Mouse (Mus musculus) liver, embryonic 13.5 days (tissue): Measurements from ENCODE around the gene 4933411K16Rik. TPM values are rescaled to one million over a fixed set of nuclear protein-coding genes. Genes with fewer than 3 reads are reported as not detected.

Source experiments
- ATAC-seq: fragments of 200-750 bp; cut with Nextera tagmentation; 2 replicates; pipeline ENCODE4 v1.8.0; 2017; ENCODE audit warnings: low read depth, mild to moderate bottlenecking, moderate number of reproducible peaks, moderate library complexity
- DNase-seq: peaks from one replicate; pipeline ENCODE4 v3.0.0; 2022
- H3K27ac ChIP-seq: fragments of 300-500 bp; sonication (generic); 2 replicates; pipeline ENCODE4 v1.5.1; 2015; ENCODE audit warnings: moderate library complexity, mild to moderate bottlenecking, inconsistent platforms
- H3K27me3 ChIP-seq: fragments of 300-500 bp; sonication (generic); 2 replicates; pipeline ENCODE4 v1.6.1; 2015; ENCODE audit warnings: mild to moderate bottlenecking, inconsistent platforms
- H3K36me3 ChIP-seq: fragments of 300-500 bp; sonication (generic); 2 replicates; pipeline ENCODE4 v1.6.1; 2015; ENCODE audit warnings: mild to moderate bottlenecking, inconsistent platforms
- H3K4me1 ChIP-seq: fragments of 300-500 bp; sonication (generic); replicated peaks from 2 replicates; pipeline ENCODE4 v1.6.1; 2015; ENCODE audit warnings: inconsistent platforms
- H3K4me2 ChIP-seq: fragments of 300-500 bp; sonication (generic); 2 replicates; pipeline ENCODE4 v1.6.1; 2015; ENCODE audit warnings: inconsistent platforms, mild to moderate bottlenecking, moderate library complexity
- H3K4me3 ChIP-seq: fragments of 300-500 bp; sonication (generic); replicated peaks from 2 replicates; pipeline ENCODE4 v1.5.1; 2015; ENCODE audit warnings: mild to moderate bottlenecking, inconsistent platforms
- H3K9ac ChIP-seq: fragments of 300-500 bp; sonication (generic); 2 replicates; pipeline ENCODE4 v1.6.1; 2015; ENCODE audit warnings: mild to moderate bottlenecking, inconsistent platforms
- H3K9me3 ChIP-seq: fragments of 300-500 bp; sonication (generic); replicated peaks from 2 replicates; pipeline ENCODE4 v1.6.1; 2016; ENCODE audit warnings: inconsistent platforms
- WGBS: fragments of 180-500 bp; shearing (Covaris S2); methylation state at CpG from one replicate; pipeline ENCODE4 v1.1.7; 2015; ENCODE audit not compliant: insufficient replicate concordance; 5-methylcytosine and 5-hydroxymethylcytosine counted together
- polyA plus RNA-seq: library from polyadenylated mRNA; unstranded; fragments of >200 nt; fragmentation: Nextera tagmentation; extraction: Ambion mirVana; gene quantifications from 2 replicates; pipeline ENCODE4 v1.2.1, GENCODE M21; 2015

The 4933411K16Rik gene
- 0.15 TPM in 1 of 2 replicates, not detected in the other for polyA plus RNA-seq

DNA sequence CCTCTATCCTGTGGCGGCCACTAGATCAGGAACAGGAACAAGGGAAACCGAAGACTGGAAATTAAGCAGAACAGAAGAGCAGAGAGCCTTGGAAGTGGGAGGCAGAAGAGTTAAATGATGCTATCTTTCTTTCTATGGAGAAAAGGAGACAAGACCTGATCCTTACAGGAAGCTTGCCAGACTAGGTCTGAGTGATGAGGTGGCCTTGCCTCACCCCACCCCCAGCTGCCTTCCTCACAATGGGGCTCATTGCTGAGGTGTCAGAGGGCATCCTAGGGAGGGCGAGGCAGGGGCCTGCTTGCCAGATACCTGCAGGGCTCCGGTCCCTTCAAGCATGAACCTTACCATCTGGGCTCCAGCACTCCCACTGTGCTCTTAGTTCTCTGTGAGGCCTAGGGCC lies at the start of gene 4933411K16Rik:
Gene 4933411K16Rik, plus strand, starts transcription at position 301 of the 400 bp plus-strand sequence.
- H3K4me2 ChIP-seq = no peak within 1 kb of the TSS
- H3K9ac ChIP-seq = no peak within 1 kb of the TSS
- no peaks in the 10 kb centered on the region for H3K36me3 ChIP-seq
- no peak within 1 kb of the TSS for H3K4me3 ChIP-seq
- DNase-seq (no peak), ATAC-seq (no peak)
- H3K27me3 ChIP-seq = no peaks in the 10 kb centered on the region
- peaks cover 7% of the 10 kb centered on the region for H3K4me1 ChIP-seq
- no peaks in the 10 kb centered on the region for H3K9me3 ChIP-seq
- 67% methylated on average over 4 of the region's 4 CpGs for WGBS
- H3K27ac ChIP-seq = no peak within 1 kb of the TSS

DNA sequence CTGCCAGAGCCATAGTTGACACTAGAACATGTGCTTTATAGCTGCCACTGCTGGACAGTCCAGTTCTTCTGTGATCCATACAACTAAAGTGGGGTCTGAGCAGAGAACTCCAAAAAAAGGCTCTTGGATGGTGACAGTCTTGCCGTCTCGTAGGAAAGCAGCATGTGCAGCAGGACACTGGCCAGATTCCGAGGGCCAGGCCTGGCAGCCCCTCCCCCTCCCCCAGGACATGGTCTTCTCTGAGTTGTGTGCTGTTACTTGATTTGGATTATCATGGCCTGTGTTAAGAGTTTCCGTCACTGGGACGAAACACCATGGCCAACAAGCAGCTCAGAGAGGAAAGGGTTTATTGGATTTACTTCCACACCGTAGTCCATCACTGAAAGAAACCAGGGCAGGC lies 47.8 kb upstream of the 4933411K16Rik start:
- H3K36me3 ChIP-seq = no peaks in the 10 kb centered on the region
- no peaks in the 10 kb centered on the region for H3K9me3 ChIP-seq
- DNase-seq (no peak), ATAC-seq (no peak)
- H3K9ac ChIP-seq = no peak overlapping the region
- H3K4me3 ChIP-seq = no peak overlapping the region
- 57% methylated on average over 6 of the region's 6 CpGs for WGBS
- H3K4me2 ChIP-seq = no peak overlapping the region
- peaks cover 48% of the 10 kb centered on the region for H3K4me1 ChIP-seq
- no peak overlapping the region for H3K27ac ChIP-seq
- no peaks in the 10 kb centered on the region for H3K27me3 ChIP-seq

DNA sequence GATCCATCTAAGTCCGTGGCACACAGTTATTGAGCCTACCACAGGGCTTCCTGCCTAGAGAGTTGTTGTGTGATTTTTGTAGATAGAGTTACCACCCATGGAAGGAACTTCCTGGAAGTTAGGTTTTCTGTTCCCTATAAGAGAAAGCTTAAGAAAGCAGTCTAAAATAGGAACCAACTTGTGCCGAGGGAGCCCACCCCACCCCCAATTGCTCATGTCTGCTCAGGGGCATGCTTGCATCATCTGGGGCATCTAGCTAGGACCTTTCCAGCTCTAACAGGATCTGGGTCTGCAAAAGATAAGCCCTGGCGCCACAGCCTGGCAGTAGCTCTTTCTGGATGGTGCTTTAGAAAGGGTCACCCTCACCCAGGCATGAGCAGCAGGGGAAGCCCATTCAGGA lies 46.4 kb upstream of the 4933411K16Rik start:
- 6% methylated on average over 3 of the region's 3 CpGs for WGBS

DNA sequence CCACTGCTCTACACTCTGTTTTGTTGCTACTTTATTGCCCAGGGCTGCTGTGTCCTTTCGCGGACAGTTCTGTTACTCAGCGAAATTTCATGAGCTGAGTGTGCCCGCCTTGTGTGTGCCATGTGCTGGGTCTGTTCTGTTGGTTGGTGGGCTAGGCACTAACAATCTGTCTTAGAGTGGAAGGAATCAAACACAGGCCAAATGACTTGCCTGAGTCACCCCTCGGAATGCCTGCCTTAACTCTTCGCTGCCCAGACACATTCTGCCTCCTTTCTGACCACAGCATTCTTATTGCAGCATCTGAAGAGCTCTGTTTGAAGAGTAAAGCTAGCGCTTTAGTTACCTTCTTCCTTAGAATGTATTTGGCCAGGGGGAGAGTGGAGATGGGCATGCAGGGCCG lies 45.5 kb upstream of the 4933411K16Rik start:
- Histone ChIP-seq H3K36me3 (no peaks in the 10 kb centered on the region), H3K4me3 (no peak overlapping the region), H3K27me3 (no peaks in the 10 kb centered on the region), H3K9ac (no peak overlapping the region), H3K9me3 (no peaks in the 10 kb centered on the region), H3K4me2 (no peak overlapping the region), H3K27ac (no peak overlapping the region), H3K4me1 (peaks cover 32% of the 10 kb centered on the region)
- ATAC-seq (no peak), DNase-seq (no peak)
- WGBS = 62% methylated on average over 8 of the region's 8 CpGs

More for the DNA sequence above, 46.4 kb upstream of the 4933411K16Rik start:
- DNase-seq (no peak), ATAC-seq (no peak)
- Histone ChIP-seq H3K4me3 (no peak overlapping the region), H3K27me3 (no peaks in the 10 kb centered on the region), H3K4me1 (peaks cover 40% of the 10 kb centered on the region), H3K36me3 (no peaks in the 10 kb centered on the region), H3K9me3 (no peaks in the 10 kb centered on the region), H3K4me2 (no peak overlapping the region), H3K27ac (peak overlapping the region; percentile 50; the same call in 1 of the 2 replicates), H3K9ac (0 out of 2 replicates have a peak overlapping the region, but pooled peaks have one; percentile 23)

DNA sequence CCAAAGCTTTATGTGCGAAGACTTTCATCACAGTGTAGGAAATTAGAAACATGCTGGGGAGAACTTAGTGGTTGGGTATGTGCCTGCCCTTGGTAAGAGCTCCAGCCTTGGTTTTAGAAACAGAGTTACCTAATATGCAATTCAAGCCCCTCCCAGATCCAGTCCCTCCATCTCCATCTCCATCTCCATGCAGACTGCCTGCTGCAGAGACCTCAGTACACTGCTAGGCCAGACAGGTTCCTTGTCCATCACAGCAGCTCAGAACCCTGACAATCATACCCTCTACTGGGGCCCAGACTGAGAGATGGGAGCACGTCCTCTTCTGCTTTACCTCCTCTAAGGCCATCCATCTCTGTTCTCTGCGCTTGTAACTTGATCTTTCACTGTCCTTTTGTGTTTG lies 43.5 kb upstream of the 4933411K16Rik start:
- DNase-seq (no peak), ATAC-seq (no peak)
- H3K9me3 ChIP-seq = no peaks in the 10 kb centered on the region
- no peak overlapping the region for H3K27ac ChIP-seq
- no peak overlapping the region for H3K9ac ChIP-seq
- H3K36me3 ChIP-seq = no peaks in the 10 kb centered on the region
- H3K27me3 ChIP-seq = no peaks in the 10 kb centered on the region
- 59% methylated on average over 3 of the region's 3 CpGs for WGBS
- peaks cover 32% of the 10 kb centered on the region for H3K4me1 ChIP-seq
- no peak overlapping the region for H3K4me3 ChIP-seq
- no peak overlapping the region for H3K4me2 ChIP-seq

DNA sequence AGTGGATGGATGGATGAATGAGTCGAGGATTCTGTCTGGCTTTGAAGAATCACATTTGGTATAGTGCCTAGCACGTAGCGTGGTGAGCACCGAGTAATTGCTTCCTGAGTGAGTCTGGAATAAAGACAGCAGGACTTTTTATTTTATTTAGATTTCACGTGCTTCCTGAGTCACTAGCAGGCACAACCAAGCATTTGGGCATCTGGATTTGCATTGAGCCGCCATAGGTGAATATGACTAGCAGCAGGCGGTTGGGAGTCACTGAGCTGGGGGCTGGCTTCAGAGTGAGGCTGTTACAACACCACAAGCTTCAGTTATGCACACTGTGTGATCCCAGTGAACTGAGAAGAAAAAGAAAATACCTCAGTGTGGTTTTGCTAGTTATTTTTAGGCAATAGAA lies 43.0 kb upstream of the 4933411K16Rik start:
- no peaks in the 10 kb centered on the region for H3K27me3 ChIP-seq
- H3K9ac ChIP-seq = no peak overlapping the region
- no peaks in the 10 kb centered on the region for H3K36me3 ChIP-seq
- ATAC-seq (no peak), DNase-seq (no peak)
- H3K4me1 ChIP-seq = peaks cover 32% of the 10 kb centered on the region
- no peak overlapping the region for H3K4me2 ChIP-seq
- H3K4me3 ChIP-seq = no peak overlapping the region
- no peak overlapping the region for H3K27ac ChIP-seq
- H3K9me3 ChIP-seq = no peaks in the 10 kb centered on the region
- WGBS = 64% methylated on average over 7 of the region's 7 CpGs

DNA sequence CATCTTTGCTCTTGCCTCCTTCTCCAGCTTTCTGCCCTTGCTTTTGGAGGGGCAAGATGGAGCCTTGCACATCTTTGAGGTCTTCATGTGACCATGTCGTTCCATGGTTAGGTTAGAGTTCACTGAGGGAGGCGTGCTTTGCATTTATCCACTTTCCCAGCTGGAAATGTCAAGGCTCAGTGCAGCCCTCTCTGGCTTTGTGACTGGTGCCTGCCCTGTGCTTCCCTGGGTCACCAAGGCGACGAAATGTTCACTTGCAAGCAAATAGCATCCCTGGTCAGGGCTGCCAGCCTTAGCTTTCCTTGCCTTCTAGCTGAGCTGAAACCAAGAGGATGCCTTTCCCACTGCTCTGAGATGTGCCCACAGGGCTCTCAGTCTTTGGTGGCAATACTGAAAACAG lies 41.6 kb upstream of the 4933411K16Rik start:
- Histone ChIP-seq H3K27ac (no peak overlapping the region), H3K4me3 (no peak overlapping the region), H3K27me3 (no peaks in the 10 kb centered on the region), H3K36me3 (no peaks in the 10 kb centered on the region), H3K9ac (no peak overlapping the region), H3K4me2 (no peak overlapping the region), H3K4me1 (peaks cover 18% of the 10 kb centered on the region), H3K9me3 (no peaks in the 10 kb centered on the region)
- 58% methylated on average over 4 of the region's 4 CpGs for WGBS
- no peak for ATAC-seq
- no peak for DNase-seq

DNA sequence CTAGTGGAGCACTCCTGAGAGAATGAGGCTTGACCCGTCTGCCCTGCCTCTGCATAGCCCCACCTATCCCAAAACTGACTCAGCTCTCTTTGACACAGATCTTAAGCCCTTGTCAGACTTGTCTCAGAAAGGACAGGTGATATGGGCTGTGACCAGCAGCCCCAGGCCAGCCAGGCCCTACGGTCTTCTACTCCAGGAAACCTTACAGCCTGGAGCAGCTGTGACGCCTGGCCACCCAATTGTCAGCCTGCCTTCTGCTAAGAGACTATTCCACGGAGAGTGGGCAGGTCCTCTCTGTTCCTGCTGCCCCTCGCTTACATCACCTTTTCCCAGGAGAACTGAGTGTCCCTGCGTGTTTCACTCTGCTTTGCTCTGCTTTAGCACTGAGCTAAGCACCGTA lies 40.9 kb upstream of the 4933411K16Rik start:
- H3K4me1 ChIP-seq = peaks cover 11% of the 10 kb centered on the region
- no peak overlapping the region for H3K9ac ChIP-seq
- no peaks in the 10 kb centered on the region for H3K27me3 ChIP-seq
- WGBS = 71% methylated on average over 7 of the region's 7 CpGs
- ATAC-seq = no peak
- H3K27ac ChIP-seq = no peak overlapping the region
- no peak overlapping the region for H3K4me2 ChIP-seq
- H3K4me3 ChIP-seq = no peak overlapping the region
- no peak for DNase-seq
- no peaks in the 10 kb centered on the region for H3K36me3 ChIP-seq
- no peaks in the 10 kb centered on the region for H3K9me3 ChIP-seq

DNA sequence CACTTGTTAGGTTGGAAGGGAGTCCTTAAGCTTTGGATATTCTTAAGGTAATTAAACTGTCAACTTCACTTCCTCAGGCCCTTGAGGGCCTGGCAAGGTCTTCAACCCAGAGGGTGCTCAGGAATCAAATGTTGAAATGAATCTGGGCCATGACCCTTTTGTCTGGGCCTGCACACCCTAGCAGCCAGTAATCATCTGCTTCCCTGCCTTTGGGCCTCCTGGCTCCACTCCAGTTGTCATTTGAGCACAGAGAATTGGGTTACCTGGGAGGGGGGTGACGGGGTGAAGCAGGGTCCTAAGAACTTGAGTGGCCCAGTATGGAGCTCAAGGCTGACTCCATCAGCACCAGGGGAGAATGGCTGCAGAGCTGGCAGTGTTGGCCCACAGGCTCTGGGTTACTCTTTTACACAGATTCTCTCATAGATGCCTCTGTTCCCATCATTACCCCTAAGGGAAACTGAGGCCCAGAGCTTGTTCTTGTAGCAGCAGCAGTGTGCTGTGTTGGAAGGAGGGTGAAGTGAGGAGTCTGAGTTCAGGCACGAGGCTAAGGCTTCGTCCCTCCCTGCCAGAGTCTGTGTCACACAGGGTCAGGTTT lies 37.7 kb upstream of the 4933411K16Rik start:
- Histone ChIP-seq H3K36me3 (no peaks in the 10 kb centered on the region), H3K27me3 (no peaks in the 10 kb centered on the region), H3K9me3 (no peaks in the 10 kb centered on the region), H3K27ac (no peak overlapping the region), H3K4me2 (no peak overlapping the region), H3K4me3 (no peak overlapping the region), H3K9ac (no peak overlapping the region), H3K4me1 (peaks cover 14% of the 10 kb centered on the region)
- ATAC-seq (no peak), DNase-seq (no peak)
- WGBS = 67% methylated on average over 3 of the region's 3 CpGs

DNA sequence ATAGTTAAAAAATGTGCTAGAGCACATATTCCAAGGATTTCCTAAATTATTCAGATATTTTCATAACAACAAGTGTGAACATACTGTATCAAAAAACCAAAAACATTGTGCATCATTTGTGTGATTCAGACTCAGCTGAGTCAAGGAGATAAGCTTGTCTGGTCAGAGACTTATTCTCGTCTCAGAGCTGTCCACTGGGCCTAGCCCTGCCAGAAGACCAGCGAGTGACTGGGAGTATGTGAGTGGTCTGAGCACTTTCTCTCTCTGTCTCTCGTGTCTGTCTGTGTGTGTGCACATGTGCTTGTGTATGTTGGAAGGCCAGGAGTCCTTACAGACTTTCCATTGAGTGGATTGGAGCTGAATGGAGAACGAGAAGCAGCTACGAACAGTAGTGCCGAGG lies 37.0 kb upstream of the 4933411K16Rik start:
- Histone ChIP-seq H3K27me3 (no peaks in the 10 kb centered on the region), H3K9me3 (no peaks in the 10 kb centered on the region), H3K4me1 (peaks cover 16% of the 10 kb centered on the region), H3K4me3 (no peak overlapping the region), H3K27ac (no peak overlapping the region), H3K4me2 (no peak overlapping the region), H3K9ac (no peak overlapping the region), H3K36me3 (no peaks in the 10 kb centered on the region)
- 65% methylated on average over 6 of the region's 6 CpGs for WGBS
- DNase-seq = no peak
- ATAC-seq = no peak

DNA sequence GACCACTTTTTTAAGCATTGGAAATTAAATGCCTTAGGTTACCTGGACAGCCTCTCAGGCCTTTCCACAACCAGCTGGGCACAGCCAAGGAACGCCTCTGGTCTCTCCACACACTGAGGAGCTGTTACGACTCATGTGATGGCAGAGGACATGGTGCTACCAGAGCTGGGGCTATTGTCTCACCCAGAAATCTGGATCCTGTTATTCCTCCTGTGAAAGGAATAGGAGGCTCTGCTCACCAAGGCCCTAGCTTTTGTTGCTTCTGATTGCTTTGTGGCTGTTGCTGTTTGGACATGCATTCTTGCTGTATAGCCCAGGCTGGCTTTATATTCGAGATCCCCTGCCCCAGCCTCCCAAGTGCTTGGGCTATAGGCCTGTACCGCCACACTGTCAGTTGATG lies 35.8 kb upstream of the 4933411K16Rik start:
- Histone ChIP-seq H3K9me3 (no peaks in the 10 kb centered on the region), H3K4me1 (peaks cover 16% of the 10 kb centered on the region), H3K4me2 (no peak overlapping the region), H3K9ac (no peak overlapping the region), H3K27ac (no peak overlapping the region), H3K4me3 (no peak overlapping the region), H3K27me3 (no peaks in the 10 kb centered on the region), H3K36me3 (no peaks in the 10 kb centered on the region)
- ATAC-seq = no peak
- DNase-seq = no peak
- WGBS = 70% methylated on average over 4 of the region's 4 CpGs

DNA sequence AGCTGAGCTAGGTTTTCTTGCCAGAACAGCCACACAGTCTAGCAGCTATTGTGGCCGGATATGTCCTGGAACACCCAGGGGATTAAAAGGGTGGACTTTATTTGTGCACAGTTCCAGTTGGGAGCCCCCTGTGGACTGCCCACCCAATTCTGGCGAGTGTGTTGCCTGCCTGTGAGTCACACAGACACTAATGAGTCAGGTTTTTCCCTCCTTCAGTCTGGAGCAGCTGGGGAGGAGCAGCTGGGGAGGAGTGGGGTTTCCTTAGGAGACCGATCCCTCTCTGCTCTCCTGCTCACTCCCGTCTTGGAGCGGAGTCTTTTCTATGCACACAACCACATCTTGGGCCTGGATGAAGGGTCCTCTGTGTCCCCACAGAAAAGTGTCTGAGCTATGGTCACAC lies 35.2 kb upstream of the 4933411K16Rik start:
- H3K4me1 ChIP-seq = peaks cover 16% of the 10 kb centered on the region
- H3K9ac ChIP-seq = no peak overlapping the region
- no peak overlapping the region for H3K4me3 ChIP-seq
- no peak overlapping the region for H3K4me2 ChIP-seq
- ATAC-seq (no peak), DNase-seq (no peak)
- no peaks in the 10 kb centered on the region for H3K27me3 ChIP-seq
- 0 out of 2 replicates have a peak overlapping the region, but pooled peaks have one; percentile 12 for H3K27ac ChIP-seq
- H3K9me3 ChIP-seq = no peaks in the 10 kb centered on the region
- WGBS = 70% methylated on average over 5 of the region's 5 CpGs
- H3K36me3 ChIP-seq = no peaks in the 10 kb centered on the region
